Comparison of ENCODE assay signal across 8 mouse cellular contexts in the genomic region with DNA sequence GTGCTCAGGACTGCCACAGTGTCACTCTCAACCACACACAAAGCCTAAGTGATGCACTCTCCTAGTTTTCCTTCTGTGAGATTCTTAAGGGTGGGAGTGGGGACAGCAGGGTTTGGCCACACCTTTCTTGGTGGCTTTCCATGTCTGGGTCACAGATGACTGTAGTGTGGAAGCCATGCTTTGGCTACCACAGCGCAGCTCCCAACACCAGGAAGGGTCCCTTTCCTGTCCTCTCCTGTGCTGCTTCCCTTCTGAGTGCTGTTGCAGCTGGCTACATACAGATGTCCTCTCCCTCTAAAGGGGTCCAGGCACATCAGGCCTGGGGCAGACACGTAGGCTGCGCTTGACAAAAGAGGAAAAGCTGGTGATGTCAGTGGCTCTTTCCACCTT. TPM values are rescaled to one million over a fixed set of nuclear protein-coding genes. Genes with fewer than 3 reads are reported as not detected.
DNase-seq lines count a peak whose midpoint lies in the region; ATAC-seq and TF ChIP-seq lines count a peak whose summit lies in the region.

No protein-coding gene starts in this region.

- TF ChIP-seq POLR2A in liver, adult 2 months (IDR thresholded peaks at IDR 0.05; ENCODE audit: extremely low read depth, insufficient read depth, low read length), result no peak

- H3K36me3 ChIP-seq in liver, adult 2 months (ENCODE audit: control insufficient read depth, insufficient read depth, low read length), result no peaks in the 10 kb centered on the region
- 0 out of 2 replicates have a peak, but pooled peaks cover 4% of the 10 kb centered on the region for H3K36me3 ChIP-seq in forebrain, postnatal 0 days (ENCODE audit: insufficient read depth)
- no peaks in the 10 kb centered on the region for H3K36me3 ChIP-seq in intestine, embryonic 16.5 days (ENCODE audit: control insufficient read depth, insufficient read depth, low read length)
- H3K36me3 ChIP-seq in midbrain, embryonic 14.5 days (ENCODE audit: control insufficient read depth, insufficient read depth, low read length), result peaks cover 10% of the 10 kb centered on the region; the same call in 1 of the 2 replicates

- no peak for TF ChIP-seq CTCF in liver, adult 2 months (IDR thresholded peaks at IDR 0.05; ENCODE audit: low read depth, low read length)
- TF ChIP-seq CTCF in forebrain, postnatal 0 days (IDR thresholded peaks at IDR 0.05; ENCODE audit: low read depth), result no peak

- H3K9me3 ChIP-seq in forebrain, postnatal 0 days (ENCODE audit: low read length), result no peaks in the 10 kb centered on the region
- no peaks in the 10 kb centered on the region for H3K9me3 ChIP-seq in intestine, embryonic 16.5 days (ENCODE audit: control insufficient read depth, low read length)
- H3K9me3 ChIP-seq in midbrain, embryonic 14.5 days (ENCODE audit: control insufficient read depth, low read length), result no peaks in the 10 kb centered on the region

- H3K4me1 ChIP-seq in liver, adult 2 months (ENCODE audit: control insufficient read depth, insufficient read depth, low read length), result peaks cover 11% of the 10 kb centered on the region; the same call in 1 of the 2 replicates
- no peaks in the 10 kb centered on the region for H3K4me1 ChIP-seq in forebrain, postnatal 0 days (ENCODE audit: insufficient read depth)
- peaks cover 38% of the 10 kb centered on the region for H3K4me1 ChIP-seq in intestine, embryonic 16.5 days (ENCODE audit: control insufficient read depth, insufficient read depth, low read length)
- no peaks in the 10 kb centered on the region for H3K4me1 ChIP-seq in midbrain, embryonic 14.5 days (ENCODE audit: control insufficient read depth, insufficient read depth, low read length)

- no peak for DNase-seq in liver, adult 2 months (ENCODE audit: extremely low read depth, low read depth, low spot score)
- no peak for DNase-seq in liver
- DNase-seq in forebrain, postnatal 0 days, result no peak
- no peak for DNase-seq in midbrain, embryonic 14.5 days
- no peak for DNase-seq in urinary bladder, postnatal 10 days (ENCODE audit: low spot score)

- no peaks in the 10 kb centered on the region for H3K79me2 ChIP-seq in liver, adult 2 months (ENCODE audit: control insufficient read depth, insufficient read depth, low read length)

- no peaks in the 10 kb centered on the region for H3K27me3 ChIP-seq in liver, adult 2 months (ENCODE audit: control insufficient read depth, insufficient read depth, low read length)
- H3K27me3 ChIP-seq in forebrain, postnatal 0 days (ENCODE audit: insufficient read depth, low read length), result no peaks in the 10 kb centered on the region
- H3K27me3 ChIP-seq in intestine, embryonic 16.5 days (replicated peaks; ENCODE audit: control insufficient read depth, insufficient read depth, low read length), result no peaks in the 10 kb centered on the region
- no peaks in the 10 kb centered on the region for H3K27me3 ChIP-seq in midbrain, embryonic 14.5 days (ENCODE audit: control insufficient read depth, insufficient read depth, low read length)

- H3K4me3 ChIP-seq in liver, adult 2 months (ENCODE audit: insufficient read depth, low read depth, low read length), result no peak overlapping the region
- H3K4me3 ChIP-seq in forebrain, postnatal 0 days (ENCODE audit: low read depth, low read length), result no peak overlapping the region
- no peak overlapping the region for H3K4me3 ChIP-seq in intestine, embryonic 16.5 days (ENCODE audit: low read length)
- no peak overlapping the region for H3K4me3 ChIP-seq in midbrain, embryonic 14.5 days (replicated peaks; ENCODE audit: low read depth, low read length)

- WGBS in liver, adult 2 months, result 83% methylated on average over 3 of the region's 3 CpGs
- WGBS in forebrain, postnatal 0 days, result 85% methylated on average over 3 of the region's 3 CpGs
- 70% methylated on average over 3 of the region's 3 CpGs for WGBS in intestine, embryonic 16.5 days
- WGBS in midbrain, embryonic 14.5 days, result 96% methylated on average over 3 of the region's 3 CpGs

- no peak for ATAC-seq in forebrain, postnatal 0 days
- peak; percentile 46 for ATAC-seq in intestine, embryonic 16.5 days
- ATAC-seq in midbrain, embryonic 14.5 days (ENCODE audit: low FRiP score, low TSS enrichment), result no peak
- ATAC-seq in inflammation-experienced regulatory T-cells, adult 6 months, result no peak
- ATAC-seq in granulocyte monocyte progenitor cell, adult 5-6 weeks (replicated peaks; ENCODE audit: poor library complexity, severe bottlenecking), result no peak

- no peak overlapping the region for H3K4me2 ChIP-seq in forebrain, postnatal 0 days (ENCODE audit: low read depth)
- H3K4me2 ChIP-seq in intestine, embryonic 16.5 days (ENCODE audit: low read depth, low read length), result no peak overlapping the region
- H3K4me2 ChIP-seq in midbrain, embryonic 14.5 days (ENCODE audit: low read length), result no peak overlapping the region

- H3K27ac ChIP-seq in liver, adult 2 months (replicated peaks; ENCODE audit: insufficient read depth, low read depth, low read length), result peak overlapping the region; percentile 70
- H3K27ac ChIP-seq in forebrain, postnatal 0 days (ENCODE audit: low read depth, low read length), result peak overlapping the region; percentile 59
- peak overlapping the region; percentile 96 for H3K27ac ChIP-seq in intestine, embryonic 16.5 days (ENCODE audit: low read length)
- peak overlapping the region; percentile 9; the same call in 1 of the 2 replicates for H3K27ac ChIP-seq in midbrain, embryonic 14.5 days (replicated peaks; ENCODE audit: low read depth, low read length)

- no peak overlapping the region for H3K9ac ChIP-seq in liver, adult 2 months (ENCODE audit: low read depth, low read length)
- H3K9ac ChIP-seq in forebrain, postnatal 0 days, result no peak overlapping the region
- peak overlapping the region; percentile 21; the same call in 1 of the 2 replicates for H3K9ac ChIP-seq in intestine, embryonic 16.5 days (ENCODE audit: low read depth, low read length)
- H3K9ac ChIP-seq in midbrain, embryonic 14.5 days (replicated peaks; ENCODE audit: low read length), result no peak overlapping the region

RNA-seq across cellular contexts. Expression of a gene that starts 36.6 kb away (rescaled TPM):
- total RNA-seq in liver, adult 2 months (2014; rRNA removed), result 1.3 and 2.5 TPM in 2 replicates
- polyA plus RNA-seq in liver, adult 2 months (2012; rRNA removed), result 1.7 and 2.2 TPM in 2 replicates
- total RNA-seq in forebrain, postnatal 0 days (2014; rRNA removed), result 11.2 and 14.2 TPM in 2 replicates
- polyA plus RNA-seq in forebrain, postnatal 0 days (2015; fragmentation: Nextera tagmentation; extraction: Ambion mirVana), result 7.3 and 8.6 TPM in 2 replicates
- 10.6 and 10.8 TPM in 2 replicates for polyA plus RNA-seq in intestine, embryonic 16.5 days (2015; fragmentation: Nextera tagmentation; extraction: Ambion mirVana)
- polyA plus RNA-seq in midbrain, embryonic 14.5 days (2014; fragmentation: Nextera tagmentation; extraction: Ambion mirVana), result 6.1 and 7.5 TPM in 2 replicates
- polyA plus RNA-seq in inflammation-experienced regulatory T-cells, adult 6 months (2017; shearing (Covaris generic)), result 10 to 100 TPM in 1 of 3 experiments, 1 to 10 TPM in 2; 5.5 to 13.4 (median 9.2) TPM
- 18.0 and 22.5 TPM in 2 replicates for total RNA-seq in granulocyte monocyte progenitor cell, adult 5-6 weeks (2014; fragmentation: Nextera tagmentation)
- total RNA-seq in granulocyte monocyte progenitor cell, adult 5-6 weeks (2017), result 20.7 and 23.8 TPM in 2 replicates

RNA-seq across cellular contexts. Expression of a gene that starts 38.0 kb away (rescaled TPM):
- total RNA-seq in liver, adult 2 months (2014; rRNA removed), result under 0.01 TPM in 1 of 2 replicates, not detected in the other
- polyA plus RNA-seq in liver, adult 2 months (2012; rRNA removed), result 0.02 TPM in 1 of 2 replicates, not detected in the other
- total RNA-seq in forebrain, postnatal 0 days (2014; rRNA removed), result 0.52 and 1.5 TPM in 2 replicates
- polyA plus RNA-seq in forebrain, postnatal 0 days (2015; fragmentation: Nextera tagmentation; extraction: Ambion mirVana), result 0.58 and 0.85 TPM in 2 replicates
- 0.24 TPM in 1 of 2 replicates, not detected in the other for polyA plus RNA-seq in intestine, embryonic 16.5 days (2015; fragmentation: Nextera tagmentation; extraction: Ambion mirVana)
- polyA plus RNA-seq in midbrain, embryonic 14.5 days (2014; fragmentation: Nextera tagmentation; extraction: Ambion mirVana), result 0.74 and 1.3 TPM in 2 replicates
- polyA plus RNA-seq in inflammation-experienced regulatory T-cells, adult 6 months (2017; shearing (Covaris generic)), result under 1 TPM in 2 of 3 experiments, not detected in 1; 0.29 to 0.48 TPM
- total RNA-seq in granulocyte monocyte progenitor cell, adult 5-6 weeks (2014; fragmentation: Nextera tagmentation), result not detected in 2 replicates
- total RNA-seq in granulocyte monocyte progenitor cell, adult 5-6 weeks (2017), result not detected in 2 replicates

RNA-seq across cellular contexts. Expression of a gene that starts 38.8 kb away (rescaled TPM):
- 7.9 and 8.6 TPM in 2 replicates for total RNA-seq in liver, adult 2 months (2014; rRNA removed)
- 15.8 and 27.9 TPM in 2 replicates for polyA plus RNA-seq in liver, adult 2 months (2012; rRNA removed)
- total RNA-seq in forebrain, postnatal 0 days (2014; rRNA removed), result 110 and 116 TPM in 2 replicates
- polyA plus RNA-seq in forebrain, postnatal 0 days (2015; fragmentation: Nextera tagmentation; extraction: Ambion mirVana), result 69.1 and 89.7 TPM in 2 replicates
- 29.8 and 34.8 TPM in 2 replicates for polyA plus RNA-seq in intestine, embryonic 16.5 days (2015; fragmentation: Nextera tagmentation; extraction: Ambion mirVana)
- polyA plus RNA-seq in midbrain, embryonic 14.5 days (2014; fragmentation: Nextera tagmentation; extraction: Ambion mirVana), result 100 and 105 TPM in 2 replicates
- 10 to 100 TPM in 2 of 3 experiments, 1 to 10 TPM in 1; 1.6 to 14.9 (median 10.3) TPM for polyA plus RNA-seq in inflammation-experienced regulatory T-cells, adult 6 months (2017; shearing (Covaris generic))
- total RNA-seq in granulocyte monocyte progenitor cell, adult 5-6 weeks (2014; fragmentation: Nextera tagmentation), result 13.5 and 17.6 TPM in 2 replicates
- total RNA-seq in granulocyte monocyte progenitor cell, adult 5-6 weeks (2017), result 7.2 and 10.7 TPM in 2 replicates

RNA-seq across cellular contexts. Expression of a gene that starts 59.0 kb away (rescaled TPM):
- 699 and 816 TPM in 2 replicates for total RNA-seq in liver, adult 2 months (2014; rRNA removed)
- 2,160 and 2,362 TPM in 2 replicates for polyA plus RNA-seq in liver, adult 2 months (2012; rRNA removed)
- total RNA-seq in forebrain, postnatal 0 days (2014; rRNA removed), result 203 and 234 TPM in 2 replicates
- polyA plus RNA-seq in forebrain, postnatal 0 days (2015; fragmentation: Nextera tagmentation; extraction: Ambion mirVana), result 269 and 312 TPM in 2 replicates
- 726 and 829 TPM in 2 replicates for polyA plus RNA-seq in intestine, embryonic 16.5 days (2015; fragmentation: Nextera tagmentation; extraction: Ambion mirVana)
- polyA plus RNA-seq in midbrain, embryonic 14.5 days (2014; fragmentation: Nextera tagmentation; extraction: Ambion mirVana), result 233 and 255 TPM in 2 replicates
- polyA plus RNA-seq in inflammation-experienced regulatory T-cells, adult 6 months (2017; shearing (Covaris generic)), result 1,000 to 10,000 TPM; 1,026 to 1,183 (median 1,027) TPM
- total RNA-seq in granulocyte monocyte progenitor cell, adult 5-6 weeks (2014; fragmentation: Nextera tagmentation), result 383 and 409 TPM in 2 replicates
- total RNA-seq in granulocyte monocyte progenitor cell, adult 5-6 weeks (2017), result 163 and 164 TPM in 2 replicates

Comparison
In these comparisons a context has a peak if more than half of its experiments do, and no peak if none do; other contexts are left out.
1. H3K27ac ChIP-seq: peak in every context shown above with its lines; median percentile 96 in intestine, embryonic 16.5 days; 70 in liver, adult 2 months; 59 in forebrain, postnatal 0 days; 9 in midbrain, embryonic 14.5 days.